Mouse (Mus musculus) lung, adult 2 months (tissue): ENCODE results near the gene Tpte.

Source experiments
- CTCF ChIP-seq: fragments of 200-500 bp; IDR thresholded peaks from 2 replicates; pipeline ENCODE4 v1.5.1; 2011; ENCODE audit warnings: mild to moderate bottlenecking, low read length, control low read depth; ENCODE audit not compliant: insufficient read depth
- POLR2A ChIP-seq: fragments of 200-500 bp; IDR thresholded peaks from 2 replicates; pipeline ENCODE4 v1.6.1; 2011; ENCODE audit warnings: low read depth, mild to moderate bottlenecking, control low read depth, low read length, borderline replicate concordance; ENCODE audit errors: extremely low read depth

DNA sequence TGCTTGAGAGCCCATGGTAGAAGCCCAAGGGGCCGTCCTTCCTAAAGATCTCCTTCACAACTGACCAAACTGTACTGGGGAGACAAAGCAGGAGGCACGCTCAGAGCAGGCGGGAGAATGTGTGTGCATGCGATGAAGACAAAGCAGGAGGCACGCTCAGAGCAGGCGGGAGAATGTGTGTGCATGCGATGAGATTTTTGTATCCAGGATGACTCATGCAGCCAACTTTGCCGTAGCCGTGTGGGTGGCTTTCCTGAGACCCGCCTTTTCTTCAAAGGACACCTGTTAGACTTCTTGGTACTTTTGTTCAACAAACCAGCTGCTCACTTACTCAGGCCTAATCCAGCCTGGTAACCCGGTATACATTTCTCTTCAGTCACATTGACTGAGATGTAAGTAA is 97.7 kb downstream of the Tpte start:
- TF ChIP-seq CTCF (no peak), POLR2A (no peak)
